Comparison of ENCODE assay signal across 7 mouse cellular contexts in genomic region chr7:122099222-122099621, GRCm38 (mm10). TPM values are rescaled to one million over a fixed set of nuclear protein-coding genes. Genes with fewer than 3 reads are reported as not detected.
DNase-seq lines count a peak whose midpoint lies in the region; ATAC-seq and TF ChIP-seq lines count a peak whose summit lies in the region.

No protein-coding gene starts in this region.

- no peak overlapping the region for H3K9ac ChIP-seq in liver, adult 2 months (ENCODE audit: low read depth, low read length)
- no peak overlapping the region for H3K9ac ChIP-seq in liver, embryonic 11.5 days (ENCODE audit: low read depth, low read length)
- H3K9ac ChIP-seq in liver, embryonic 13.5 days: no peak overlapping the region

- H3K4me2 ChIP-seq in liver, embryonic 11.5 days: no peak overlapping the region
- H3K4me2 ChIP-seq in liver, embryonic 13.5 days: no peak overlapping the region

- H3K4me1 ChIP-seq in liver, adult 2 months (ENCODE audit: control insufficient read depth, insufficient read depth, low read length): peaks cover 16% of the 10 kb centered on the region
- peaks cover 14% of the 10 kb centered on the region for H3K4me1 ChIP-seq in liver, embryonic 11.5 days (replicated peaks; ENCODE audit: control insufficient read depth, insufficient read depth, low read length)
- peaks cover 41% of the 10 kb centered on the region for H3K4me1 ChIP-seq in liver, embryonic 13.5 days (replicated peaks)

- no peak overlapping the region for H3K4me3 ChIP-seq in liver, adult 2 months (ENCODE audit: insufficient read depth, low read depth, low read length)
- no peak overlapping the region for H3K4me3 ChIP-seq in liver, embryonic 11.5 days (ENCODE audit: low read depth, low read length)
- no peak overlapping the region for H3K4me3 ChIP-seq in liver, embryonic 13.5 days (replicated peaks)

- no peaks in the 10 kb centered on the region for H3K27me3 ChIP-seq in liver, adult 2 months (ENCODE audit: control insufficient read depth, insufficient read depth, low read length)
- no peaks in the 10 kb centered on the region for H3K27me3 ChIP-seq in liver, embryonic 11.5 days (replicated peaks; ENCODE audit: control insufficient read depth, insufficient read depth, low read length)
- no peaks in the 10 kb centered on the region for H3K27me3 ChIP-seq in liver, embryonic 13.5 days

- peaks cover 38% of the 10 kb centered on the region for H3K36me3 ChIP-seq in liver, adult 2 months (ENCODE audit: control insufficient read depth, insufficient read depth, low read length)
- peaks cover 39% of the 10 kb centered on the region for H3K36me3 ChIP-seq in liver, embryonic 11.5 days (ENCODE audit: control insufficient read depth, insufficient read depth, low read length)
- H3K36me3 ChIP-seq in liver, embryonic 13.5 days: peaks cover 47% of the 10 kb centered on the region

- H3K9me3 ChIP-seq in liver, embryonic 11.5 days (ENCODE audit: control insufficient read depth, low read length): no peaks in the 10 kb centered on the region
- no peaks in the 10 kb centered on the region for H3K9me3 ChIP-seq in liver, embryonic 13.5 days (replicated peaks)

- peak; percentile 69 for TF ChIP-seq CTCF in liver, adult 2 months (IDR thresholded peaks at IDR 0.05; ENCODE audit: low read depth, low read length)

- no peak overlapping the region for H3K27ac ChIP-seq in liver, adult 2 months (replicated peaks; ENCODE audit: insufficient read depth, low read depth, low read length)
- H3K27ac ChIP-seq in liver, embryonic 11.5 days (ENCODE audit: low read depth, low read length): no peak overlapping the region
- H3K27ac ChIP-seq in liver, embryonic 13.5 days: no peak overlapping the region

- ATAC-seq in liver, embryonic 11.5 days (replicated peaks; ENCODE audit: low FRiP score): no peak
- ATAC-seq in liver, embryonic 13.5 days (ENCODE audit: low read depth): no peak

- peak; percentile 63 for DNase-seq in liver, adult 2 months (ENCODE audit: extremely low read depth, low read depth, low spot score)
- no peak for DNase-seq in liver, embryonic 11.5 days (ENCODE audit: low spot score)
- peak; percentile 68 for DNase-seq in MN1 (ENCODE audit: low spot score)
- peak; percentile 48 for DNase-seq in c-Kit-positive CD71-positive TER-119-negative erythroid progenitor cells, embryonic 14.5 days (ENCODE audit: low read depth)
- DNase-seq in heart, postnatal 10 days: peak; percentile 44 to 54
- DNase-seq in liver, embryonic 13.5 days: peak; percentile 45
- peak; percentile 40 for DNase-seq in skeletal muscle tissue, adult 2 months (ENCODE audit: low read depth, low spot score)

- H3K79me2 ChIP-seq in liver, adult 2 months (ENCODE audit: control insufficient read depth, insufficient read depth, low read length): peaks cover 26% of the 10 kb centered on the region

- intact Hi-C loops in heart, postnatal 10 days (cut with DNase I): no loop called here

- 44% methylated on average over 4 of the region's 4 CpGs for WGBS in liver, adult 2 months
- WGBS in liver, embryonic 11.5 days: 67% methylated on average over 4 of the region's 4 CpGs
- WGBS in liver, embryonic 13.5 days (ENCODE audit: insufficient replicate concordance): 56% methylated on average over 4 of the region's 4 CpGs

- no peak for TF ChIP-seq POLR2A in liver, adult 2 months (IDR thresholded peaks at IDR 0.05; ENCODE audit: extremely low read depth, insufficient read depth, low read length)

RNA-seq across cellular contexts. Expression of gene Ndufab1, which starts 2.5 kb away (rescaled TPM):
- total RNA-seq in liver, adult 2 months (2014; rRNA removed): 72.3 and 84.0 TPM in 2 replicates
- polyA plus RNA-seq in liver, adult 2 months (2012; rRNA removed): 379 and 468 TPM in 2 replicates
- polyA plus RNA-seq in liver, embryonic 11.5 days (2014; fragmentation: Nextera tagmentation; extraction: Ambion mirVana): 811 and 834 TPM in 2 replicates
- 1,000 to 10,000 TPM; 1,393 to 1,403 TPM for total RNA-seq in heart, postnatal 10 days (2021)
- 562 and 589 TPM in 2 replicates for polyA plus RNA-seq in liver, embryonic 13.5 days (2015; fragmentation: Nextera tagmentation; extraction: Ambion mirVana)

RNA-seq across cellular contexts. Expression of gene Ears2, which starts 32.2 kb away (rescaled TPM):
- total RNA-seq in liver, adult 2 months (2014; rRNA removed): 9.8 and 13.0 TPM in 2 replicates
- 13.3 and 15.2 TPM in 2 replicates for polyA plus RNA-seq in liver, adult 2 months (2012; rRNA removed)
- 16.1 and 18.0 TPM in 2 replicates for polyA plus RNA-seq in liver, embryonic 11.5 days (2014; fragmentation: Nextera tagmentation; extraction: Ambion mirVana)
- total RNA-seq in heart, postnatal 10 days (2021): 10 to 100 TPM; 15.9 to 16.3 TPM
- 8.3 TPM in 2 replicates for polyA plus RNA-seq in liver, embryonic 13.5 days (2015; fragmentation: Nextera tagmentation; extraction: Ambion mirVana)

RNA-seq across cellular contexts. Expression of gene Ubfd1, which starts 32.2 kb away (rescaled TPM):
- total RNA-seq in liver, adult 2 months (2014; rRNA removed): 15.2 and 21.0 TPM in 2 replicates
- polyA plus RNA-seq in liver, adult 2 months (2012; rRNA removed): 14.4 and 15.8 TPM in 2 replicates
- 59.7 and 64.9 TPM in 2 replicates for polyA plus RNA-seq in liver, embryonic 11.5 days (2014; fragmentation: Nextera tagmentation; extraction: Ambion mirVana)
- 10 to 100 TPM; 41.5 to 50.2 TPM for total RNA-seq in heart, postnatal 10 days (2021)
- 18.7 and 22.1 TPM in 2 replicates for polyA plus RNA-seq in liver, embryonic 13.5 days (2015; fragmentation: Nextera tagmentation; extraction: Ambion mirVana)

RNA-seq across cellular contexts. Expression of gene Palb2, which starts 33.6 kb away (rescaled TPM):
- 0.83 and 1.4 TPM in 2 replicates for total RNA-seq in liver, adult 2 months (2014; rRNA removed)
- 0.23 and 0.51 TPM in 2 replicates for polyA plus RNA-seq in liver, adult 2 months (2012; rRNA removed)
- 27.8 and 28.9 TPM in 2 replicates for polyA plus RNA-seq in liver, embryonic 11.5 days (2014; fragmentation: Nextera tagmentation; extraction: Ambion mirVana)
- 1 to 10 TPM; 1.7 to 2.0 TPM for total RNA-seq in heart, postnatal 10 days (2021)
- 13.5 and 16.0 TPM in 2 replicates for polyA plus RNA-seq in liver, embryonic 13.5 days (2015; fragmentation: Nextera tagmentation; extraction: Ambion mirVana)

RNA-seq across cellular contexts. Expression of gene Dctn5, which starts 33.6 kb away (rescaled TPM):
- total RNA-seq in liver, adult 2 months (2014; rRNA removed): 13.9 and 14.6 TPM in 2 replicates
- 30.0 and 32.7 TPM in 2 replicates for polyA plus RNA-seq in liver, adult 2 months (2012; rRNA removed)
- polyA plus RNA-seq in liver, embryonic 11.5 days (2014; fragmentation: Nextera tagmentation; extraction: Ambion mirVana): 90.1 and 95.4 TPM in 2 replicates
- 10 to 100 TPM; 37.2 to 37.9 TPM for total RNA-seq in heart, postnatal 10 days (2021)
- polyA plus RNA-seq in liver, embryonic 13.5 days (2015; fragmentation: Nextera tagmentation; extraction: Ambion mirVana): 54.7 and 55.9 TPM in 2 replicates
